Mouse (Mus musculus): ENCODE measurements around the gene Tbx3.

DNA sequence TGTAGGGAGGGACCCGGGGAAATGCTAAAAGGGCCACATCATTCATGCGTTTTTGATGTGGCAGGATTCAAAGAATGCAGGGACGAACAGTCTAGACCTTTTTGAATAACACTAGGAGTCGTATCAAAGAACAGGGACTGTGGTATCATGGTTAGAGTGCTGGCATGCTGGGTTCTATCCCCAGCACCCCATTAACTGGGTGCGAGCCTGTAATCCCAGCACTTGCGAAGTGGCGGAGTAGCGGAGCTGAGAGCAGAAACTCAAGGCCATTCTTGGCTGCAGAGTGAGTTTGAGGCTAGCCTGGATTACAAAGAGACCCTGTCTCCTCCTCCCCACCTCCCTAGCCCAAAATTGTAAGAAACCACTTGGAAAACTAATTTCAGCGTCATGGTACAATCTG is 44.3 kb upstream of the Tbx3 start:
- TF ChIP-seq HCFC1 (IDR thresholded peaks at IDR 0.05; ENCODE audit: borderline replicate concordance, insufficient read depth, low read length) (no peak), ZC3H11A (IDR thresholded peaks at IDR 0.05; ENCODE audit: borderline replicate concordance, low read depth, low read length) (no peak), MAFK (IDR thresholded peaks at IDR 0.05; ENCODE audit: insufficient read depth, low read depth, low read length) (no peak), ZNF384 (IDR thresholded peaks at IDR 0.05; ENCODE audit: low read depth, low read length) (no peak), CHD2 (IDR thresholded peaks at IDR 0.05; ENCODE audit: low read depth, low read length) (no peak)
